Mouse (Mus musculus) adrenal gland, adult 18-20 months (tissue): ENCODE measurements around the gene Lmx1b. TPM values are rescaled to one million over a fixed set of nuclear protein-coding genes. Genes with fewer than 3 reads are reported as not detected.

ENCODE experiments used
- DNase-seq, 2 experiments: peaks; one replicate each; pipeline ENCODE4 v3.0.0; 2021 to 2022; ENCODE audit warnings: low spot score in 2 of 2
- total RNA-seq, 2 experiments: library from RNA; stranded (reverse); gene quantifications; 1 replicate in 1 of 2; 2 replicates in 1 of 2; pipeline ENCODE4 v1.2.3; 2021

Gene Lmx1b
- total RNA-seq, 2 experiments from 2014 or later: not detected

DNA sequence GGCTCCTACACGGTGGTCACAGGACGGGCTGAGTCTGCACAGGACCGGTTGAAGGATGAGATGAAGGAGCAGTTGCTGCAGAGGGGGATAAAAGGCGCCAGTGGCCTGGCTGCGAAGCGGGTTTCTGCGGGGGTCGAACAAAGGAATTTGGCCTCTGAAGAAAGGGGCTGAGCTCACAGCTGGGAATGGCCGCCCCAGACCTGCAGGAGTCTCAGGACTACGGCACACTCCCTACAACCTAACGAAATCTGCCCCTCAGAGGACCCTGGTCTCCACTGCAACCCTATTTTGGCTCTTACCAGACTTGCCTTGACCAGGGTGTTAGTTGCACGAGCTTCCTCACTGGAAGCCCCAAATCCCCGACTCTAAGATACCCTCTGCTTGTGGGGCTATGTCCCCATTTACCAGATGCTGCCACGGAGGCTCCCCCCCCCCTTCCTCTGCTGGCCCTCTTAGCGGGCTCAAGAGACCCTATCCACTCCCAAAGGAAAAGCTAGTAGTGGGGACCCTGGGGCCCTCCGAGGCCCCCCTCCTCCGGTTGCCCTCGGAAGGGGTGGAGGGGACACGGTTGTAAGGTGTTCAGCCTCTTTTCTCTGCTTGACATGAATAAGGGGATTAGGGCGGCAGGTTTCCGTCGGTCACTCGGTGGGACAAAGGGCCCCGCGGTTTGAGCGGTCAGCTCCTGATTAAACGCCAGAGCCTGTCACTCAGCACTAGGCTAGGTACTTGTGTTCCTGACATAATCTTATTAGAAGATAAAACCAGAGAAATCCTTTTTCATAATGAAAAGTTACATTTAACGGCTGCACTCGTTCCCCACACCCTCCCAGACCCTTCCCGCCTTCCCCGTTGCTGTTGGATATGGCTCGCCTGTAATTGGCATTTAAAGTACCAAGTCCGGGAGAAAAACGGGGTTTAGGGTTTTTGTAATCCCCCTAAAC lies 10.0 kb downstream of the Lmx1b start:
- no peak for DNase-seq

- no peak for DNase-seq
Observed at GRCm38 (mm10) chr2:33629641-33630040, 10.7 kb downstream of the Lmx1b start.

- DNase-seq: no peak
Observed at GRCm38 (mm10) chr2:33628791-33629190, 11.5 kb downstream of the Lmx1b start.

DNA sequence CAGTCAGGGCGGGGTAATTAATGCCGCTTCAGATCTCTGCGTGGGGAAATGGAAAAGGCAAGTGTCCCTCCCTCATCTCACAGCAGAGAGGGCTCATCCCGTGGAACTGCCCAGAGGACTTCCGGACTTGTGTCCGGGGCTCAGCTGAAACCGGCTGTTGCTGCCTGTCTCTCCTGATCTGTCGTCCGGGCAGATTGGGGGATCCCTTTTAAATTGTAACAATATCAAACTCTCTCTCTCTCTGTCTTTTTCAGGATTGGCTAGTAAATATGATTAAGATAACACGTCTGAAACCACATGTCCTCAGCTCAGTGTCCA lies 13.3 kb downstream of the Lmx1b start:
- DNase-seq: no peak

GRCm38 (mm10) chr2:33626262-33627057 lies 13.9 kb downstream of the Lmx1b start:
- DNase-seq: no peak

- no peak for DNase-seq
Observed at GRCm38 (mm10) chr2:33617670-33618069, 22.6 kb downstream of the Lmx1b start.

- DNase-seq: no peak
Observed at GRCm38 (mm10) chr2:33616411-33616843, 23.9 kb downstream of the Lmx1b start.

DNA sequence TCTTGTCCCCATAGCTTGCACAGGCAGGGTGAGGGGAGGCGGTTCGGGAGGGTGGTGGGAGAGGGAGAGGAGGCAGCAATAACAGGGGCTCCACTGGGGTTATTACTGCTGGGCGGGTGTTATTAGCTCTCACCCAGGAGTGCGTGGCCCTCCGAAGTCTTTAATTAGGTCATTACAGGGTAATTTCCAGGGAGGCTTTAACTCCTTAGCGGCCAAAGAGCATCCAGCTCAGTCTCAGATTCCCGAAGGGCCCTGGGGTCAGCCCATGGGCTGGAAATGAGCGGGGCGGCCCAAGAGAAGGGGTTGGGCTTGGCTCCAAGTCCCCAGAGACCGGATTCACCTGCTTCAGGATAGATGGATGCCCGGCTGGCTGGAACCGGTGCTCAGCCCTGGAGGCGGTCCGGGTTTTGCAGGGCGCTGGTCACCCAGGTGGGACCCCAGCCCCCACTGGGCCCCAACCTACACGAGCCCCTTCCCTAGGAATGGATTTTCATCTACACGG lies 24.4 kb downstream of the Lmx1b start:
- DNase-seq: no peak

DNA sequence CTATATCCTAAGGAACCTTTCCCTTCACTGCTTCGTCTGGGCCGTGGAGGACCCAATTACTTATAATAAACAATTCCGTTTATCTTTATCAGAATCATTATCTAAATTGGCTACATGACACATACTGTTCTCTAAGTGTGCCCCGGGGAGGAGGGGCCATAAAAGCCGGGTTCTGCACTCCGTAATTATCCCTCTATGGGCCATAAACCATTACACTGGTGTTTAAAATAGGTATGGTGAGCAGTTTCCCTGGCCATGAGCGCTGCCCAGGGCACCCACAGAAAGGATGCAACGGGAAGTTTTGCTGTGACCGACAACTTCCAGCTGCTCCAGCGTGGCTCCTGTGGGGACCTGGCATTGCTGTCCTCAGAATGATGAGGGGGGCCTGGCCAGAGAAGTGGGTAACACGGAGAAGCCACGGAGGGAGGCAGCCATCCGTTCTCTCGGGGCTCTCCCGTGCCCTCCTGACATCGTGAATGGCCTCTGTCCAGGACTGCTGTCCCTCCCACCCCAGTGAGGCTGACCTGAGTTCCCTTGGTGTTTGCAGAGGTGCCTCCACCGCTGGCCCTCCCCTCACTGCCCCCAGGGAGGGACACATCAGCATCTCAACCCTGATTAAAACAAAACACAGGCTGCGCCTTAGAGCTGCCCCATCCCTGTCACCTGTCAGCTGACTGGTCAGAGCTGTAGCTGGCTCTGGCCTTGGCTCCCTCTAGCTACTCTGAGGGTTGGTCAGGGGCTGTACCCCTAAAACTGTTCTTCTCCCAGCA lies 34.6 kb downstream of the Lmx1b start:
- no peak for DNase-seq

DNA sequence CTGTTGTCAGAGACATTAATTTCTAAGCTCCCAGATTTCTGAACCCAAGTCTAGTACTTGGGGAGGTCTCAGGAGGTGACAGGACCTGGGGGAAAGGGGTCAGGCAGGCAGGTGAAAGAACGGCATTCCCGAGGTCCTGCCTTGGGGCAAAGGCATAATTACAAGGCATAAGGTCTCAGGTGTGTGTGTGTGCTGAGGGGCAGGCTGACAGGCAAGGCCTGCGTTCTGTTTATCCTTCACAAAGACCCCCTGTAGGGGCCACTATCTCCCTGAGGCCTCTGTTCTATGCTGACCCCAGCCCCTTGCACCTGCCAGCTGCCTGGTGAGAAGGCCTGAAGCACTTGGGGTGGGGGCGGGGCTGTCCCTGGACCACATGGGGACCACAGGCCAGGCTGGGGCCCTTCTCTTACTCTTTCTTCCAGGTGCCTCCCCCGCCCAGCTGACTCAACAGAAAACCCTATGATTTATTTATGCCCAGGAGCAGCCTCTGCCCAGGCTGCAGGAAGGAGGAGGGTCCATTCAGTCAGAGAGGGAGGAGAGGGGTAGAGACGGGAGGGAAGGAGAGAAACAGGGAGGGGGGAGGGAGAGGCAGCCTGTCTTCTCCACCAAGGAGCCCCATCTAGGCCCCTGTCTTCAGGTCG lies 35.3 kb downstream of the Lmx1b start:
- no peak for DNase-seq

- DNase-seq: no peak
Observed at GRCm38 (mm10) chr2:33600520-33600919, 39.8 kb downstream of the Lmx1b start.

DNA sequence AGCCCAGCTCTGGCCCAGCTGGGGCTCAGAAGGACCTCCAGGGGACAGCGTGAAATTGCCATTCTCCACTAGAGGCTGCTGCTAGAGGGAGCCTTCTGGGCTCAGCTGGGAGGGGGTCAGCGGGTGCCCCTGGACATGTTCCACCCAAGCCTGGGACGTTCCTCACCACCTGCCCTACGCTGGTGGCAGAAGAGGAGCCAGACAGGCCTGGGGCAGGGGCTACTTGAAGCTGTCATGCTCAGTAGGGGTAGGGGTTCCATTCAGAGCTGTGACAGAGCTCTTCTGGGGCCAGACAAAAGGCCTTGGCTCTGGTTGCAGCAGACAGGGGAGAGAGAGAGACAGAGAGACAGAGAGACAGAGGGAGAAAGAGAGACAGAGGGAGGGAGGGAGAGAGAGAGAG lies 42.9 kb downstream of the Lmx1b start:
- DNase-seq: no peak

GRCm38 (mm10) chr2:33595085-33595423 lies 45.3 kb downstream of the Lmx1b start:
- DNase-seq: no peak

DNA sequence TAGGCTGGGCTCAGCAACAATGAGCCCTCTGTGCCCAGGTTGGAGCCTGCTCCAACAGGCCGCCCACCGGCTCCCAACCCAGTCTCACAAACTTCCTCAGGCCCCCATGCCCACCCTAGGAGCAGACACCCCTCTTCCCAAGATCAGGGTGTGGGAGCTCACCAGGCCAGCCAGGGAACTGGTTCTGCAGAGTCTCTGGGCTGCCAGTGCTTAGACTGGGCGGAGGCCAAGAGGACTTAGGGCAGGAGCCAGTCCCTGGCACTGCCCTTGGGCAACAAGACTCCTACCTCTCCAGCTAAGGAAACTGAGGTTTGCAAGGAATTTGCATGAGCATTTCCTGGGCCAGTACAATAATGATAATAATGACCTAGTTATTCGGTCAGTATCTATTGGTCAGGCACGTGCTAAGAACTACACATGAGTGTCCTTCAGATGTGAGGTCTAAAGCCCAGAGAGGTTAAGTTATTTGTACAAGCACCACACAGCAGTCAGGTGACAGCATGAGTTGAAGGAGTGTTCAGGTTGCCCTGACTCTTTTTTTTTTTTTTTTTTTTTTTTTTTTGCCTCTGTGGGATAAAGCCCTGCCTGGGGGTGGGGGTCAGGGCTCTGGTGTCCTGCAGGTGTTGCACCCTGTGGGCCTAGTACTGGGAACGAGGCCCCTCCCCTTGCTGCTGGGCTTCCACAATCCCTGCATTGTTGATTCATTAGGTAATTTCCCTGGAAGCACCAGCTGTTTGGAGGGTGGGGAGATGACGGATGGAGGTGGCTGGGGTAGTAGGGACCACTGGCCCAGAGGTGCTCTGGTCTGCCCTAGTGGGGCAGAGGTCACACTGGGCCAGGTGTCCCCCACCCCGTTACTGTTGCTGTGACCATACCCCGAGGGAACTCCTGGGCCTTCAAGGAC lies 45.9 kb downstream of the Lmx1b start:
- no peak for DNase-seq

- no peak for DNase-seq
Observed at GRCm38 (mm10) chr2:33592931-33593555, 47.3 kb downstream of the Lmx1b start.

DNA sequence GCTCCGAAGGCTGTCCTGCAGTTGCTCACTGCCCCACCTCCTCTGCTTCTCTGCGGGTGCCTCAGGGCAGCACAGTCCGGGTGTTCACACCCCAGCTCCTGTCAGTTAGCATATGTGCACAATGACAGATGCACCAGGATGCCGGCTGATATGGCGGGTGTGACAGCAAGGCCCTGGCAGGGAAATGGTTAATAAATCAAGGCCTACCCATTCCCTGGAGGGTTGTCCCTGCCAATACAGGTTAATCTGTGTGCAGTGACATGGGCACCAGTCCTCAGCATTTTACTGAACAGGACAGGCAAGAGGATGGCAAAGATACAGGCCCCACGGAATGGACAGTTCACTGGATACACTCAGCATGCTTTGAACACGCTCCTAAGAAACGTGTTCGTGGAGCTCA lies 51.0 kb downstream of the Lmx1b start:
- no peak for DNase-seq

GRCm38 (mm10) chr2:33584937-33585910 lies 55.1 kb downstream of the Lmx1b start:
- no peak for DNase-seq

DNA sequence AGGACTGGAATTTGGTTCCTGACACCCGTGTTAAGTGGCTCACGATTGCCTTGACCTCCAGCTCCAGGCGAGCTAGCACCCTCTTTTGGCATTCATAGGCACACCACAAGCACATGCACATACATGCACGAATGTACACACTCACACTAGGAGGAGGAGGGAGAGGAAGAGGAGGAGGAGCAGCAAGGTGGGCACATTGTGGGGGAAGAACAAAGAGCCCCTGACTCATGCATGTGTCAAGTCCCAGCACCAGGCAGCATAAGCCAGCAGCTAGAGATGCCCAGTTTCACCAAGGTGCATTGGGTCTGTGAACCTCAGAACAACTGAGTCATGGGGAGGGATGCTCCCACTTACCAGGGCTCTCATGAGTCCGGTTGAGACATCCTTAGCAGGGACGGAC lies 56.5 kb downstream of the Lmx1b start:
- DNase-seq: no peak
